Mouse (Mus musculus): Measurements from ENCODE around the gene Ppip5k2.

Gene Ppip5k2

DNA sequence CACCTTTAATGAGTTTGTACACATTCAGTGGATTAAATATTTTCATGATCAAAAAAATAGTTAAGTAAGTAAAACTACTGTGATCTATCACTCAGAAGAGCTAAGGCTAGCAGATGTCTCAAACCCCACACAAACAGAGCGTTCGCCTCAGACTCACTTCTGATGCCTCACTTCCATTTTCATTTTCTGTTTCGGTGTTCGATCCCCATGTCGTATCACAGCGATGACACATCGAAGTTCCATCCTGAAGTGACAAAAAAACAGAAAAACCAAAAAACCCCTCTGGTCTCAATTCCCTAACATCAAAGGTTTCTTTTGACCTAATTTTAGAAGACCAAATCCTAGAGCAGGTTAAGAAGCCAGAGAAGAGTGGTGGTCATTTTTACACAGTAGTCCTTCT lies 23.9 kb downstream of the Ppip5k2 start:
- Histone ChIP-seq H3K36me3 (ENCODE audit: insufficient read depth, low read length) (peaks cover 64% of the 10 kb centered on the region), H3K27me3 (ENCODE audit: insufficient read depth, low read length) (no peaks in the 10 kb centered on the region), H3K4me3 (replicated peaks; ENCODE audit: low read length) (no peak overlapping the region), H3K4me1 (replicated peaks; ENCODE audit: low read depth, low read length) (no peaks in the 10 kb centered on the region), H3K9me3 (ENCODE audit: low read length) (no peaks in the 10 kb centered on the region)
- TF ChIP-seq NANOG (IDR thresholded peaks at IDR 0.05; ENCODE audit: borderline replicate concordance, low read length) (no peak), POU5F1 (IDR thresholded peaks at IDR 0.05; ENCODE audit: borderline replicate concordance, low read length) (no peak)

DNA sequence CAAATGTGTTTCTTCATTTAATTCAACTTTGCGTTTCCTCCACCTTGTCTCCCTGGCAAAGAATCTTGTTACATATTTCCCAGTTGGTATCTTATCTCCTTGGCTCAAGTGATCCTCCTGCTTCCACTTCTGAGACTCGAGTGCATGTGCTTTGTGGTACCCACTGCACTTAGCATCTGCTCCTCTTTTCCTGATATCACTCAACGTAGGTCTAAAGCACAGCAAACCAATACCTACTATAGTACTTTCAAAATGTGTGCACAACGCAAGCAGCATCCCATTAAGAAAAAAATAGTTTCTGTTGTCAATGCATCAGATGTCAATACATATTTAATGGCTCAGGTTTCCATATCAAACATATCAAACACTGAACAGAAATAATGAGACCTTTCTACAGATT lies 24.5 kb downstream of the Ppip5k2 start:
- H3K27me3 ChIP-seq (ENCODE audit: insufficient read depth, low read length) = no peaks in the 10 kb centered on the region
- no peaks in the 10 kb centered on the region for H3K9me3 ChIP-seq (ENCODE audit: low read length)
- no peak overlapping the region for H3K4me3 ChIP-seq (replicated peaks; ENCODE audit: low read length)
- H3K36me3 ChIP-seq (ENCODE audit: insufficient read depth, low read length) = peaks cover 65% of the 10 kb centered on the region
- no peak for TF ChIP-seq POU5F1 (IDR thresholded peaks at IDR 0.05; ENCODE audit: borderline replicate concordance, low read length)
- TF ChIP-seq NANOG (IDR thresholded peaks at IDR 0.05; ENCODE audit: borderline replicate concordance, low read length) = no peak
- no peak for TF ChIP-seq CTCF (conservative IDR thresholded peaks at IDR 0.05; ENCODE audit: low read length)
- no peaks in the 10 kb centered on the region for H3K4me1 ChIP-seq (replicated peaks; ENCODE audit: low read depth, low read length)

DNA sequence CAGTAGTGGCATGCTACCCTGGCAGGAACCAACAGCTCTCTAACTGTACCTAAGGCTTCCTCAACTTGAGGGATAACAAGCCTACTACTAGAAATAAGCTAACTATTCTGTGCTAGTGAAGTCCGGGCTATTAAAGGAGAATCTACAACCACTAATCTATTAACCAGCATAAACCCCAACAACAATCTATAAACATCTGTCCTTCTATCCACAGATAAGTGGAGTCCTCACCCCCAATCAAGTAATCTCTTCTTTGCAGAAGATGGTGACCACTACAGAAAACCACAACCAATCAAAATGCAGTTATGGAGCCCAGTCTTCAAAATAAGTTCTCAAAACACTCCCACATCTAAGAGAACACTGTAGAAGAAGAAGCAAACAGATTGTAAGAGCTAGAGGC lies 27.1 kb downstream of the Ppip5k2 start:
- Histone ChIP-seq H3K4me3 (replicated peaks; ENCODE audit: low read length) (no peak overlapping the region), H3K4me1 (replicated peaks; ENCODE audit: low read depth, low read length) (0 out of 2 replicates have a peak, but pooled peaks cover 2% of the 10 kb centered on the region), H3K36me3 (ENCODE audit: insufficient read depth, low read length) (peaks cover 65% of the 10 kb centered on the region), H3K27me3 (ENCODE audit: insufficient read depth, low read length) (no peaks in the 10 kb centered on the region), H3K9me3 (ENCODE audit: low read length) (no peaks in the 10 kb centered on the region)
- TF ChIP-seq NANOG (IDR thresholded peaks at IDR 0.05; ENCODE audit: borderline replicate concordance, low read length) (no peak), POU5F1 (IDR thresholded peaks at IDR 0.05; ENCODE audit: borderline replicate concordance, low read length) (no peak), CTCF (conservative IDR thresholded peaks at IDR 0.05; ENCODE audit: low read length) (no peak)

DNA sequence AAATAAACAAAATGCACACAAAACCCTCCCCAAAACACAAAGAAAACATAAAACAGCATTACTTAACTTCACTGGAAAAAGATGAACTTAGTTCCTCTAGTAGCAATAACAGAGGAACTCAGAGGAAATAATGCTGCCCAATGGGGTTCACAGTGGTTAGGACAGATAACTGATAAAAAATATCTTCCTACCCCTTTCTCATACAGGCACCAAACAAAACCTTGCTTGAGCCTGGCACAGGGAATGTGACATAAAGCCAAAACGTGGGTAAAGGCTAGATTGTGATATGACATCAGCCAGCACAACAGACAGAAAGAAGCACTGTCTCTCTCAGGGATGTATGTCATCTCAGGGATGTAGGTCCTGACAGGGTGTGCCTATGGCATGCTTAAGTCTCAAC lies 40.9 kb downstream of the Ppip5k2 start:
- H3K9me3 ChIP-seq (ENCODE audit: low read length) = no peaks in the 10 kb centered on the region
- H3K36me3 ChIP-seq (ENCODE audit: insufficient read depth, low read length) = peaks cover 41% of the 10 kb centered on the region
- H3K27me3 ChIP-seq (ENCODE audit: insufficient read depth, low read length) = no peaks in the 10 kb centered on the region
- TF ChIP-seq NANOG (IDR thresholded peaks at IDR 0.05; ENCODE audit: borderline replicate concordance, low read length) = no peak
- TF ChIP-seq POU5F1 (IDR thresholded peaks at IDR 0.05; ENCODE audit: borderline replicate concordance, low read length) = no peak
- no peak for TF ChIP-seq CTCF (conservative IDR thresholded peaks at IDR 0.05; ENCODE audit: low read length)
- H3K4me1 ChIP-seq (replicated peaks; ENCODE audit: low read depth, low read length) = no peaks in the 10 kb centered on the region
- no peak overlapping the region for H3K4me3 ChIP-seq (replicated peaks; ENCODE audit: low read length)

DNA sequence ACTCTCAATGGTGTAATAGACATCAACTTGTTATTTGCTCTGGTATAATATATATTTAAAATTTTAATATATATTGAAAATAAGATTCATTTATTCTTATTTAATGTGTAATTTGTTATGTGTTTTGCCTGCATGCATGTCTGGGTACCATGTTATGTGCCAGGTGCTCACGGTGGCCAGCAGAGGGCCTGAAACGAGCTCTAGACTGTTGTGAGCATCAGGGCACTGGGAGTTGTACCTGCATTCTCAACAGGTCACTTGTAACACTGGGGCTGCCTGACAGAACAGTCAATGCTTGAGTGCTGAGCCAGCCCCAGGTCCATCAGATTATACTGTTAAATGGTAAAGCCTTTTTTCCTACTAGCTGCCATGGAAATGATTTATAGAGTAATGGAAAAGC lies 43.5 kb downstream of the Ppip5k2 start:
- Histone ChIP-seq H3K4me1 (replicated peaks; ENCODE audit: low read depth, low read length) (no peaks in the 10 kb centered on the region), H3K4me3 (replicated peaks; ENCODE audit: low read length) (no peak overlapping the region), H3K9me3 (ENCODE audit: low read length) (no peaks in the 10 kb centered on the region), H3K27me3 (ENCODE audit: insufficient read depth, low read length) (no peaks in the 10 kb centered on the region), H3K36me3 (ENCODE audit: insufficient read depth, low read length) (peaks cover 35% of the 10 kb centered on the region)
- TF ChIP-seq NANOG (IDR thresholded peaks at IDR 0.05; ENCODE audit: borderline replicate concordance, low read length) (no peak), POU5F1 (IDR thresholded peaks at IDR 0.05; ENCODE audit: borderline replicate concordance, low read length) (no peak), CTCF (conservative IDR thresholded peaks at IDR 0.05; ENCODE audit: low read length) (peak; percentile 34)

DNA sequence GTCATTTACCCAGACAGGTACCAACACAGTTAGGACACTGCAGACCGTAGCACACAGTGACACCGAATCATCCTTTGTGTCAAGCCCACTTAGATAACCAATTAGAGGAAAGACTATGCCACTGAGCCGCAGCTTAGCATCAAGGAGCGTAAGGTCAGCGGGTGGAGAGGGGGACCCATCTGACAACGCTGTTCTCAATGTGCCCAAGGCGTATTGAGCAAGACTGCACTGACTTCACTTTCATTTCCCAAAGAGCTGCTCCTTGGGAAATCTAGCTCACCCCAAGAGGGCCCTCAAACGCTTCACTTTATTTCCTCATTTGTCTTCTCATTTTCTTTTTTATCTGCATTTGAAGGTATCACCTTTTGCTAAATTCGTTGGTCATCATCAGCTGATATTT lies 51.8 kb downstream of the Ppip5k2 start:
- peaks cover 53% of the 10 kb centered on the region for H3K36me3 ChIP-seq (ENCODE audit: insufficient read depth, low read length)
- no peaks in the 10 kb centered on the region for H3K9me3 ChIP-seq (ENCODE audit: low read length)
- H3K27me3 ChIP-seq (ENCODE audit: insufficient read depth, low read length) = no peaks in the 10 kb centered on the region
- H3K4me3 ChIP-seq (replicated peaks; ENCODE audit: low read length) = no peak overlapping the region
- H3K4me1 ChIP-seq (replicated peaks; ENCODE audit: low read depth, low read length) = no peaks in the 10 kb centered on the region
- TF ChIP-seq NANOG (IDR thresholded peaks at IDR 0.05; ENCODE audit: borderline replicate concordance, low read length) (no peak), CTCF (conservative IDR thresholded peaks at IDR 0.05; ENCODE audit: low read length) (no peak), POU5F1 (IDR thresholded peaks at IDR 0.05; ENCODE audit: borderline replicate concordance, low read length) (no peak)

DNA sequence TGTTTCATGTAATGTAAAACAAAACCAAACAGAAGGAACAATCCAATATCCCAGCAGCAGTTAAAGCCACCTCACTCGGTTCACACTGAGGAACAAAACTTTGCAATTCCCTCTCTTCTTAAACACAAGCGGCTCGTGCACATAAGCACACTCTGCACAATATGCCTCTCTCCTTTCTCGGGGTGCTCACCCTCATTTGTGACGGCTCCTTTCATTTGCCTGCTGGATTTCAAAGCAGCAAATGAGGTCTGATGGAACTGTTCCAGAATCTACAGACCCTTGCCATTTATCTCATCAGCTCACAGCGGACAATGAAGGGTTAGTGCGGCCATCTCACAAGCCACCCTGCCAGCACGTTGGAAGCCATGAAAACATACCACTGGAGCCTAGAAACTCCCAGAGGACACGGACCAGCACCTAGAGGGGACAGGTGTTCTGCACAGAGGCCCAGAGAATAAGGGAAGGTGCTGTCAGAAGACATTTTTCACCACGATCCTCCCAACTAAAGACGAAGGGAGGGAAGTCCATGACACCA lies 55.8 kb downstream of the Ppip5k2 start:
- H3K27me3 ChIP-seq (ENCODE audit: insufficient read depth, low read length) = no peaks in the 10 kb centered on the region
- H3K4me3 ChIP-seq (replicated peaks; ENCODE audit: low read length) = no peak overlapping the region
- no peak for TF ChIP-seq POU5F1 (IDR thresholded peaks at IDR 0.05; ENCODE audit: borderline replicate concordance, low read length)
- no peak for TF ChIP-seq CTCF (conservative IDR thresholded peaks at IDR 0.05; ENCODE audit: low read length)
- no peak for TF ChIP-seq NANOG (IDR thresholded peaks at IDR 0.05; ENCODE audit: borderline replicate concordance, low read length)
- no peaks in the 10 kb centered on the region for H3K9me3 ChIP-seq (ENCODE audit: low read length)
- H3K36me3 ChIP-seq (ENCODE audit: insufficient read depth, low read length) = peaks cover 57% of the 10 kb centered on the region
- no peaks in the 10 kb centered on the region for H3K4me1 ChIP-seq (replicated peaks; ENCODE audit: low read depth, low read length)

DNA sequence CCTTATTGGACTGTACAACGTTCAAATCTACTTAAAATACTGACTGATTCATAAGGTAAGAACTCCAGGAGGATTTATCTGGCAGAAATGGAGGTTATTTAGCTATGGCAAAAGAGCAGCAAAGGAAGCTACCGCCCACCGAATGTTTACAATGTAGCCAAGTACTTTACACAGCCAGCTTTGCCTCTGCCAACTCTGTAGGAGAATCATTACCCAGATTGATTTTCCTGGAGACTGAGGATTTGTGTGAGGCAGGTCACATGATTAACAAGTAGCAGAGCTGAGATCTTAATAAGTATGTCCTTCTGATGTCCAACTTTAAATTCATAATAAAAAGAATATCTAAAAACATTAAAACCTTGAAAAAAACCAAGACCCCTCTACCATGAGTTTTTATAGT lies 59.7 kb downstream of the Ppip5k2 start:
- TF ChIP-seq NANOG (IDR thresholded peaks at IDR 0.05; ENCODE audit: borderline replicate concordance, low read length) = no peak
- TF ChIP-seq POU5F1 (IDR thresholded peaks at IDR 0.05; ENCODE audit: borderline replicate concordance, low read length) = no peak
- TF ChIP-seq CTCF (conservative IDR thresholded peaks at IDR 0.05; ENCODE audit: low read length) = no peak
- no peaks in the 10 kb centered on the region for H3K27me3 ChIP-seq (ENCODE audit: insufficient read depth, low read length)
- H3K36me3 ChIP-seq (ENCODE audit: insufficient read depth, low read length) = peaks cover 50% of the 10 kb centered on the region
- H3K4me3 ChIP-seq (replicated peaks; ENCODE audit: low read length) = no peak overlapping the region
- no peaks in the 10 kb centered on the region for H3K9me3 ChIP-seq (ENCODE audit: low read length)
- H3K4me1 ChIP-seq (replicated peaks; ENCODE audit: low read depth, low read length) = no peaks in the 10 kb centered on the region

DNA sequence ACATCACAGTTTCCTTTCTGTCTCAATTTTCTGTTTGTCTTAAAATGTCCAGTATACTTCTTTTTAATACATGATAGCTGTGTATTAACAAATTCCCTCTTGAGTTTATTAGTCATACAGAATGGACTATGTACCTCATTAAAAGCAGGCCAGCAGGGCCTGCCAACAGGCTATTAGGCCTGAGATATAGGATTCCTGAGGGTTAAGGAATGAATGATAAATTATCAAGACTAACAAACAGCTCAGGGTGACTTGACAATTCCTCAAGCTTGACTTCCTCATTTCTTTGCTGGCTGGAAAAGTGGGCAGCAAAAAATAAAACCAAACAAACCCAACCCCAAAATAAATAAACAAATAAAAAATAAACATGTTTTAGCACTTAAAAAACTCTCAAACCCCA lies 64.8 kb downstream of the Ppip5k2 start:
- H3K36me3 ChIP-seq (ENCODE audit: insufficient read depth, low read length) = peaks cover 28% of the 10 kb centered on the region
- no peaks in the 10 kb centered on the region for H3K27me3 ChIP-seq (ENCODE audit: insufficient read depth, low read length)
- no peak overlapping the region for H3K4me3 ChIP-seq (replicated peaks; ENCODE audit: low read length)
- no peak for TF ChIP-seq POU5F1 (IDR thresholded peaks at IDR 0.05; ENCODE audit: borderline replicate concordance, low read length)
- no peak for TF ChIP-seq CTCF (conservative IDR thresholded peaks at IDR 0.05; ENCODE audit: low read length)
- no peak for TF ChIP-seq NANOG (IDR thresholded peaks at IDR 0.05; ENCODE audit: borderline replicate concordance, low read length)
- H3K4me1 ChIP-seq (replicated peaks; ENCODE audit: low read depth, low read length) = no peaks in the 10 kb centered on the region
- no peaks in the 10 kb centered on the region for H3K9me3 ChIP-seq (ENCODE audit: low read length)

All from E14TG2a.4 (cell line).